Mouse (Mus musculus) ES-E14 (cell line): Measurements from ENCODE around the gene Poc1a. TPM values are rescaled to one million over a fixed set of nuclear protein-coding genes. Genes with fewer than 3 reads are reported as not detected.

Experiments
- DNase-seq: peaks from one replicate; pipeline ENCODE4 v3.0.0-alpha.2; 2013; ENCODE audit warnings: low read depth, low spot score
- H3K27ac ChIP-seq: 2 replicates; pipeline ENCODE4 v1.5.1; 2012; ENCODE audit warnings: low read depth, mild to moderate bottlenecking, low read length, moderate library complexity, mixed read lengths; ENCODE audit not compliant: poor library complexity, insufficient read depth, severe bottlenecking
- H3K36me3 ChIP-seq: 2 replicates; pipeline ENCODE4 v1.6.1; 2012; ENCODE audit warnings: mild to moderate bottlenecking, low read length, moderate library complexity, mixed read lengths; ENCODE audit not compliant: control insufficient read depth, poor library complexity, insufficient read depth, severe bottlenecking
- H3K4me1 ChIP-seq, 2 experiments: fragments of 150-350 bp in 1 of 2; sonication (generic) in 1 of 2; 2 replicates each; pipeline ENCODE4 v1.6.1; 2012; ENCODE audit warnings: low read length in 2 of 2, mild to moderate bottlenecking in 1 of 2, mixed read lengths in 1 of 2; ENCODE audit not compliant: control insufficient read depth in 2 of 2, insufficient read depth in 2 of 2, poor library complexity in 1 of 2
- H3K4me3 ChIP-seq, 2 experiments: fragments of 150-350 bp in 1 of 2; sonication (generic) in 1 of 2; 2 replicates each; pipeline ENCODE4 v1.5.1; 2012; ENCODE audit warnings: low read length in 2 of 2, low read depth in 1 of 2, mild to moderate bottlenecking in 1 of 2, mixed read lengths in 1 of 2; ENCODE audit not compliant: insufficient read depth in 1 of 2, poor library complexity in 1 of 2, severe bottlenecking in 1 of 2
- H3K9ac ChIP-seq: 2 replicates; pipeline ENCODE4 v1.6.1; 2012; ENCODE audit warnings: low read depth, mild to moderate bottlenecking, low read length, mixed read lengths; ENCODE audit not compliant: poor library complexity, insufficient read depth, severe bottlenecking
- H3K9me3 ChIP-seq: fragments of 150-350 bp; sonication (generic); 2 replicates; pipeline ENCODE4 v1.6.1; 2012; ENCODE audit warnings: low read depth, mild to moderate bottlenecking, low read length; ENCODE audit not compliant: control insufficient read depth, insufficient read depth
- CHD2 ChIP-seq: IDR thresholded peaks from 2 replicates; pipeline ENCODE4 v1.6.1; 2014; ENCODE audit warnings: mild to moderate bottlenecking, low read depth, low read length, inconsistent platforms
- HCFC1 ChIP-seq: IDR thresholded peaks from 2 replicates; pipeline ENCODE4 v1.6.1; 2012; ENCODE audit warnings: low read length, inconsistent platforms, borderline replicate concordance; ENCODE audit not compliant: insufficient read depth
- MAFK ChIP-seq: IDR thresholded peaks from 2 replicates; pipeline ENCODE4 v1.6.1; 2014; ENCODE audit warnings: mild to moderate bottlenecking, low read depth, low read length, inconsistent platforms; ENCODE audit not compliant: insufficient read depth
- ZC3H11A ChIP-seq: IDR thresholded peaks from 2 replicates; pipeline ENCODE4 v1.6.1; 2012; ENCODE audit warnings: low read depth, mild to moderate bottlenecking, inconsistent platforms, low read length, borderline replicate concordance
- ZNF384 ChIP-seq: IDR thresholded peaks from 2 replicates; pipeline ENCODE4 v1.6.1; 2012; ENCODE audit warnings: low read depth, low read length, inconsistent platforms
- in situ Hi-C, 2 experiments: fragments of 600-800 bp; cut with MboI; formaldehyde crosslinking; loops; one replicate each; pipeline ENCODE4 v1.15.1; 2025; ENCODE audit warnings: low sequenced_read_pairs in 2 of 2, inconsistent platforms in 1 of 2; ENCODE audit not compliant: unreplicated experiment in 2 of 2
- total RNA-seq: library from RNA; depleted of rRNA; stranded (reverse); fragments of 300-350 nt; gene quantifications from 2 replicates; pipeline ENCODE4 v1.2.3, GENCODE M21; 2012

The Poc1a gene
- total RNA-seq, 1 experiment: 21.2 TPM

DNA sequence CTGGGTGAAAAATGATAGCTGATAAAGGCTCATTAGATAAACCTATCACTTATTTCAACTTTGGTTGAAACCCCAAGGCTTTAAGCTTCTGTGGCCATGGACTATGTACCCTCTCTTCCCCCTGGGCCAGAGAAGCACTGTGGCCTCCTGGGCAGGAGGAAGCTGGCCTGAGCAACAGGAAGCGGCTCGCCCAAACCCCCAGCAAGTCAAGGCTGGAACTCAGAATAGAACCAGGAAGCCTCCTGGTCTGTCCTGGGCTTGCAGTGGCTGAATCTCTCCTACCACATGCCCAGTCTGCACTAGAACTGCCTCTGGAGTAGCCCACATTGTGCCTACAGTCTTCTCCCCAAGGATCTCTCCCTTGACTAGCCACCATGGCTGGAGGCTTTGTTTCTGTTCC, 27.7 kb downstream of the Poc1a start:
- Histone ChIP-seq H3K4me1 (peaks cover 0 to 7% of the 10 kb centered on the region in 2 experiments; a peak in 1 of 4 replicates), H3K9ac (no peak overlapping the region), H3K4me3 (no peak overlapping the region), H3K36me3 (peaks cover 5% of the 10 kb centered on the region; the same call in 1 of the 2 replicates), H3K9me3 (no peaks in the 10 kb centered on the region), H3K27ac (no peak overlapping the region)
- no peak for DNase-seq
- in situ Hi-C loops: no loop called here
- no peak for TF ChIP-seq CHD2
- no peak for TF ChIP-seq ZC3H11A
- no peak for TF ChIP-seq ZNF384
- TF ChIP-seq HCFC1: no peak
- TF ChIP-seq MAFK: no peak

DNA sequence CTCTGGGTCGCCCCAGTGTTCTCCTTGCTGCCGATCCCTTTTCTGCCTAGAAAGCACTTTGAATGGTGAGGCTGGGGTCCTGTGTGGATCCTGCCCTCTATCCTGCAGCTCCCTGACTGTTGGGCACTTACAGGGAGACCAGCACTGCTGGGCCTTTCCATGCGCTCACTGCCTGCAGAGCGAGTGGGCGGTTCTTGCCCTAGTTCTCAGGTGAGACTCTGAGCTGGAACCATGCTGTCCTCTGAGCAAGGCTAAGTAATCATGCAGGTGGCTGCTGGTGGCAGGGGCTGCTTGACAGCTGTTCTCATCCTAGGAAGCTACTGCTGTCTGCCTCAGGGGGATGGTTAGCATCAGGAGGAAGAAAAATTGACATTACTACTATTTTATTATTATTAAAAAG, 28.1 kb downstream of the Poc1a start:
- no peak for DNase-seq
- Histone ChIP-seq H3K36me3 (peaks cover 5% of the 10 kb centered on the region; the same call in 1 of the 2 replicates), H3K9ac (no peak overlapping the region), H3K27ac (no peak overlapping the region), H3K4me1 (peaks cover 0 to 7% of the 10 kb centered on the region in 2 experiments; a peak in 1 of 4 replicates), H3K9me3 (no peaks in the 10 kb centered on the region), H3K4me3 (no peak overlapping the region)
- TF ChIP-seq CHD2 (no peak), ZNF384 (no peak), ZC3H11A (no peak)
- in situ Hi-C loops: no loop called here

DNA sequence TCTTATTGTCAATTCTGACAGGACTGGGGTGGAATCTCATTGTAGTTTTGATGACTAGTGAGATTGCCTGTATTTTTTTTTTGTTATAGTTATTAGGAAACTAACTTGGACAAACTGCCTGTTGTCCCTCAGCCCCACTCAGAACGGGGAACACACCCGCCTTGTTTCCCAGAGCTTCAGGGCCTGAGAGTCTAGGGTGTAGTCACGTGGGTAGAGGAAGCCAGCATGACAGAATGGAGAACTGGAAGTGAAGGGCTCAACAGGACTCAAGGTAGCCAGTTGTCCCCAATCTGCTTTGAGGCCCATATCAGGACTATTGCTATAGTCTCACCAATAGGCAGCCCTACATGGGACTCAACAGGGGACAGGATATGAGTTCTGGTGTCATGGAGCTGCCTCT, 29.0 kb downstream of the Poc1a start:
- peaks cover 5% of the 10 kb centered on the region; the same call in 1 of the 2 replicates for H3K36me3 ChIP-seq
- TF ChIP-seq HCFC1 (no peak), ZC3H11A (no peak), MAFK (no peak), ZNF384 (no peak), CHD2 (no peak)
- peaks cover 0 to 1% of the 10 kb centered on the region in 2 experiments; a peak in 1 of 4 replicates for H3K4me1 ChIP-seq
- H3K27ac ChIP-seq: no peak overlapping the region
- H3K9ac ChIP-seq: no peak overlapping the region
- in situ Hi-C loops: no loop called here
- no peak overlapping the region for H3K4me3 ChIP-seq
- no peaks in the 10 kb centered on the region for H3K9me3 ChIP-seq
- DNase-seq: no peak

DNA sequence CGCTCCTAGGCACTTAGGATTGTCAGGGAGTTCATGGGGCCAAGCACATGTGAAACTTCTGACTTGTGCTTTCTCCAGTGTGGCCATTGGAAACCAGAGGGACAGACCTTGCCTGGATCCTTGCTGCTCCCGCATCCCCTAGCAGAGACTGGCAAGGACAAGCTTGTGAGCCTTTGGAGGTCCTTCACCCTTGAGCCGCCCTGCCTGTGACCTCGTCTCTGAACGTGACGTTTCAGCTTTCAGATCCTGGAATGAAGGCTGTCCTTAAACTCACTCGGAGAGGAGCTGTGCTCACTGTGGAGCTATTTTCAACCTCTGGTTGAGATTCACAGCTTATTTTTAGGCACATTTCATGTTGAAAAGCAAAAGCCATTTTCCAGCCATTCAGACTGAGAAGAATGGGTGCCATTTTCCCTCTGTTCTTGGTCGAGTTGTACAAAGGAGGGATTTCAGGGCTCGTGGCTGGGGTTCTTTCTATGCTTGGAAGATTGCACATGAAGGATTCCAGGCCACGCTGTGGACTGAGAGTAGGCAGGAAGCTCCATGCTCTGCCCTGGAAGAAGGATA, 30.8 kb downstream of the Poc1a start:
- no peak overlapping the region for H3K27ac ChIP-seq
- peaks cover 0 to 3% of the 10 kb centered on the region in 2 experiments; a peak in 1 of 4 replicates for H3K4me1 ChIP-seq
- no peak for DNase-seq
- H3K4me3 ChIP-seq: no peak overlapping the region
- in situ Hi-C loops: no loop called here
- H3K36me3 ChIP-seq: peaks cover 5% of the 10 kb centered on the region; the same call in 1 of the 2 replicates
- no peak overlapping the region for H3K9ac ChIP-seq
- TF ChIP-seq ZNF384: no peak
- no peak for TF ChIP-seq HCFC1
- no peak for TF ChIP-seq ZC3H11A
- no peak for TF ChIP-seq MAFK
- no peak for TF ChIP-seq CHD2
- H3K9me3 ChIP-seq: no peaks in the 10 kb centered on the region
